Mouse (Mus musculus) mouse trophoblast stem cell (cell line): ENCODE data around the gene Homer1.

Experiments used
- in situ Hi-C, 2 experiments: fragments of 300-500 bp; cut with MseI, MboI; formaldehyde crosslinking; loops; 2 replicates in 1 of 2; 3 replicates in 1 of 2; pipeline ENCODE4 v1.15.1; 2025

The Homer1 gene

GRCm38 (mm10) chr13:93340555-93341278 is 41.3 kb downstream of the Homer1 start:
- in situ Hi-C loops = no loop called here

- in situ Hi-C loops = no loop called here
Measured at GRCm38 (mm10) chr13:93342641-93343040, 43.2 kb downstream of the Homer1 start.

GRCm38 (mm10) chr13:93344395-93344794 is 45.0 kb downstream of the Homer1 start:
- in situ Hi-C loops = no loop called here

GRCm38 (mm10) chr13:93345854-93346253 is 46.4 kb downstream of the Homer1 start:
- in situ Hi-C loops = no loop called here

GRCm38 (mm10) chr13:93352030-93352429 is 52.6 kb downstream of the Homer1 start:
- in situ Hi-C loops = no loop called here

GRCm38 (mm10) chr13:93354420-93355278 is 55.2 kb downstream of the Homer1 start:
- in situ Hi-C loops = no loop called here

- in situ Hi-C loops = no loop called here
Measured at GRCm38 (mm10) chr13:93355279-93355587, 55.8 kb downstream of the Homer1 start.

GRCm38 (mm10) chr13:93358522-93358921 is 59.1 kb downstream of the Homer1 start:
- in situ Hi-C loops = no loop called here

GRCm38 (mm10) chr13:93367555-93367954 is 68.1 kb downstream of the Homer1 start:
- in situ Hi-C loops = no loop called here

GRCm38 (mm10) chr13:93368812-93369584 is 69.6 kb downstream of the Homer1 start:
- in situ Hi-C loops = no loop called here

GRCm38 (mm10) chr13:93374457-93374856 is 75.0 kb downstream of the Homer1 start:
- in situ Hi-C loops = no loop called here

- in situ Hi-C loops = no loop called here
Measured at GRCm38 (mm10) chr13:93378493-93378892, 79.1 kb downstream of the Homer1 start.

- in situ Hi-C loops = no loop called here
Measured at GRCm38 (mm10) chr13:93380399-93381063, 81.1 kb downstream of the Homer1 start.

- in situ Hi-C loops = no loop called here
Measured at GRCm38 (mm10) chr13:93381301-93381700, 81.9 kb downstream of the Homer1 start.

GRCm38 (mm10) chr13:93383092-93383491 is 83.7 kb downstream of the Homer1 start:
- in situ Hi-C loops = no loop called here

- in situ Hi-C loops = no loop called here
Measured at GRCm38 (mm10) chr13:93383620-93384019, 84.2 kb downstream of the Homer1 start.

- in situ Hi-C loops = no loop called here
Measured at GRCm38 (mm10) chr13:93384481-93384880, 85.0 kb downstream of the Homer1 start.

- in situ Hi-C loops = no loop called here
Measured at GRCm38 (mm10) chr13:93385147-93385546, 85.7 kb downstream of the Homer1 start.

GRCm38 (mm10) chr13:93387440-93387839 is 88.0 kb downstream of the Homer1 start:
- in situ Hi-C loops = no loop called here

GRCm38 (mm10) chr13:93388594-93389241 is 89.3 kb downstream of the Homer1 start:
- in situ Hi-C loops = no loop called here

- in situ Hi-C loops = no loop called here
Measured at GRCm38 (mm10) chr13:93389242-93389625, 89.8 kb downstream of the Homer1 start.
